Mouse (Mus musculus): ENCODE results near the gene Mcm3ap.

Gene Mcm3ap

DNA sequence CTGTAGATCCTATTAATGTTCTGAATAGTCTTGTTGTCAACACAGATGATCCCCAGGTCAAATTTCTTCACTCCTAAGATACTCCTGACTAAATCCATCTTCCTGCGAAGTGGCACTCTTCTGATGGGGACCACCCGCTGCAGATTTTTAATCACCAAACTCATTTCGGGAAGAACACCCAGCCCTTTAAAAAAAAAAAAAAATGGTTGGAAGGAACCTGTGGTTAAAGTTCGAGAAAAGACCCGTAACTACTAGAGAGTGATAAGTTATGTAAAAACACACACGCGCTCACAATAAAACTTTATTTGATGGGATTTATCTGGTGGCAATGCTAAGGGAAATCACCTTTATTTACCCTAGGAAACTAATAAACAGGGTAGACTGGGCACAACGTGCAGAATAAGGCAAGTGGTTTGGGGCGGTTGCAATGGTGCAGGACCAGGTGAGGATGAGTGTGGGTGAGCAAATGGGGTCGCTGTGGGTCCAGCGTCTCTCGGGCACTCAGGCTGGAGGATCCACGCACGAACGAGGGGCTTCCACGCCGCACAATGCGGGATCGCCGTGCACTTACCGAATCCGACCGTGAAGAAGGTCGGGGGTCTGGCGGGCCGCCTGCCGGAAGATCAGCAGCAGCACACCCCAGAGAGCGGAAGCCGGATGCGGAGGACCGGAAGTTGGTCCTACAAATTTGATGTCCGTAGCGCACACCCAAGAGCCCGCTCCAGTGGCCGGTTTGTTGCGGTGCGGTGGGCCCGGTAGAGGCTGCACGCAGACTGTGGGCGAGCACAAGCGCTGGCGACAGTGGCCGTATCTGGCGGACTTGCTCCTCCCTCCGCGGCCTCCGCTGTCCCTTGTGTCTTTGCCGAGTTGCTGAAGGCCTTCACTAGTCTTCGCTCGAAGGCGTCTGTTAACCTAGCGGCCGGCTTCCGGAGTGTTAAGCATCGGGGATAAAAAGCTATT is at the start of gene Mcm3ap, which contains the start of gene Ybey:
Gene Mcm3ap, plus strand, starts transcription at position 725 of the 960 bp plus-strand sequence.
Gene Ybey, minus strand, starts transcription at position 912 of the 960 bp plus-strand sequence.
- peak; percentile 78 for DNase-seq (ENCODE audit: low read depth, low spot score)

DNA sequence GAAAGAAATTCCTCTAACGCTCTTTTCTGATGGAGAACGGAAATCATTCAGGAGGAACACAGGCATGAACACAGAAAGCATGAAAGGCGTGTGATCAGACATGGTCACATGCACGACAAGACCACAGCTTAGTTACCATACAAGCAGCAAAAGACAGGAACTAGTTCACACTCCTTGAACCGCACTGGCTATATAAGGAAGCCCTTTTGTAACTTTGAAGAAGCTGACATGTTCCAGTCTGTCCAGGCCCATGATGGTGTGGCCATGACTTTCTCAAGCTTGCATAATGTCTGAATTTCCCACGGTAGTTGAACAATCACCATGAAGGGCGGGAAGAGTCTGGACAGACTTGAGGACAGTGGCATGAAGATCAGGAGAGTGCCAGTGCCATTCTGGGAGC is 43.1 kb upstream of the Mcm3ap start:
- DNase-seq (ENCODE audit: low read depth, low spot score): no peak

DNA sequence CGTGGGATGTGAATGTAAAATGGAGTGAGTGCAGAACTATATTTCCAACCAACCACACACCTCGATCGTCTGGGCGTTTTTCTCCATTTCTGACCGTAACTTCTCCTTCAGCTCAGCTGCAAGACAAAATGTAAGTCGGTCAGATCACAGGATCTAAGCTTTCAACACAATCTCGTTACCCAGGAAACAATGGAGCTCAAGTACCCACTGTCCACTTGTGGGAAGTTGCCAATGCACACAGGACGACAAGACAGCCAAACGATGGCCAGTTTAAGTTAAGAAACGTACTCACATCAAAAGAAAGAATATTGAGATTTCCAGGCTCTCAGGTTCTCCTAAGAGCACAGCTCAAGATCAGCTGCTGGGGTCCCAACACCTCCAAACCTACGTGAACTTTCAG is 34.8 kb upstream of the Mcm3ap start:
- no peak for DNase-seq (ENCODE audit: low read depth, low spot score)

DNA sequence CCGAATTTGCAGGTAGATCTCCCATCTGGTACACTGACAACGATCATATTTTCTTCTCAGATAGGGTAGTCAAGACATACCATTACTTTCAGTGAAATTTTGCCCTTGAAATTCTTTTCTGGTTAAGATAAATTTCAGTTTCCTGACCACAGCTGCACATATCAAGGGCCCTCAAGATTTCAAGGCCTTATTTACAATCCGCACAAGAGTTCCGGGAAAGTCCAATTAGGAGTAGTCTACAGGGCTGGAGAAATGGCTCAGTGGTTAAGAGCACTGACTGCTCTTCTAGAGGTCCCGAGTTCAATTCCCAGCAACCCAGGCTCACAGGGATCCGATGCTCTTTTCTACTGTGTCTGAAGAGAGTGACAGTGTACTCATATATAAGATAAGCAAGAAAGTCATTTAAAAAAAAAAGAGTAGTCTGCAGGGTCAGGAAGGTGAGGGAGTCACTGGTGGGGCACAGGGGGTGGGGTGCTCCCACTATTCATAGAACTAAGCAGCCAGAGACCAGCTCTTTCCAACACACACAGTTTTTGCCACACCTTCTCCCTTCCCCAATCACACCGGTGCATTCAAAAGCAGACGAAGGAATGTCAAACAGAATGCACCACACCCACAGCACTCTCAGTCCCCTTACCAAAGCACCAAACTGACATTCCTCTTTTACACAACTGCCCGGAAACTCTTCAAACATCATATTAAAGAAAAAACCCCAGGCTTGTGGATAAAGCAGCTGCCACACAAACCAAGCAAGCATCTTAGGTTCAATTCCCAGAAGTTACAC is 29.4 kb upstream of the Mcm3ap start:
- DNase-seq (ENCODE audit: low read depth, low spot score): no peak

DNA sequence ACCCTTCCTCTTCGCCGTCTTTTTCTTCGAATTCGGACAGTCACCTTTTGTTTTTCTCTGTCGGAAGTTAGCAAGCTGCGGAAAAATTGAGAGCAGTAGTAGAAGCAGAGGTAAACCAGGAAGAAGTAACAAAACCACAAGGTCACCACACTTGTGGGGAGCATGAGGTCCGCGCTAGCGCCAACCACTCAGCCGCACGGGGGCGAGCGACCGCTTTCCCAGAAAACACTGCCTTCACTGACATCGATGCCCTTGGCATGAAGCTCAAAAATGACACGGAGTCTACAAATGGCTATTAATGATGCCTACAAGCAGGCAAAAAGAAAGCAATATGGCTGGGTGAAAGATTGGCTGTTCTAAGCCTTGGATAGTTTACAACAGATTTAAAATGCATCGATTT is 28.4 kb upstream of the Mcm3ap start, which contains the start of gene AC141477.1:
Gene AC141477.1, minus strand, starts transcription at position 164 of the 400 bp plus-strand sequence.
- no peak for DNase-seq (ENCODE audit: low read depth, low spot score)

DNA sequence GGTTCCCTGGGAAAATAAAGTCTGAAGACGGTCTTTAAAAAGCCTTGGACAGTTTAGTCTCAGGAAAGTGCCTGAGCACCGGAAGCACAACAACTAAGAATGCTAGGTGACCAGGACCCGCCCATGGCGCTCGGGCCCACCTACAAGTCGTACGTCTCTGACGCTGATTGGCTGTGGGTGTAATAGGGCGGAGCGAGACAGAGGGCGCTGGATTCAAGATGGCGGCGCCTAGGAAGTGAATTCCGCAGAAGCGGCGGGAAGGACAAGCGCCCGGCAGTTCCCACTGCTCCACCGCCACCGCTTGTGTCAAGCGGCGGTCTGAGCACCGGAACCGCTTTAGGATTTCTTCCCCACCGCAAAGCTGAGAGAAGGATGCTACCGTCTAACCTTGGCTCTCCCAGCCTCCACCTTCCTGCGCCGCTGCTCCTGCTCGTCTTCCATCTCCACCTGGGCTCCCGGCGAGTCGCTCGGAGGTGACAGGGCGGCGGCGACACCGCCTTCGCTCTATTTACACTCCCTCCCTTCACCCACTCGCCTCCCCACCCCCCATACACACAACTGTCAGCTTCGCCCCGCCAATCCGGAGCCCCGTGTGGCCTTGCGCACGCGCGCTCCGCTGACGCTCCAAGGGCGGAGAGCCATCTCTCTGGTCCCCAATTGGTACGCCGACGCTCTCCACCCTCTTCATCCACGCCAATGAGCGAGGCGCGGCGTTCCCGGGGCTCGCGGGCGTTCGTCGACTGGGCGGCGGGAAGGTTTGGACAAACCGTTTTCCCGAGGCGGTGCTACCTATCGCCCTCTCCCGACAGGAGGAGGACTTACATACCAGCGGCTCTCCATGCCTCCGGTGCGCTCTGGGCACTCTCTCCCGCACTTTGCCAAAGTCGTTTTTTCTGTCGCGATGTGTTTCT is 26.3 kb upstream of the Mcm3ap start, which contains the start of gene Pcnt:
Gene Pcnt, minus strand, starts transcription at position 609 of the 911 bp plus-strand sequence.
- DNase-seq (ENCODE audit: low read depth, low spot score): peak; percentile 96

DNA sequence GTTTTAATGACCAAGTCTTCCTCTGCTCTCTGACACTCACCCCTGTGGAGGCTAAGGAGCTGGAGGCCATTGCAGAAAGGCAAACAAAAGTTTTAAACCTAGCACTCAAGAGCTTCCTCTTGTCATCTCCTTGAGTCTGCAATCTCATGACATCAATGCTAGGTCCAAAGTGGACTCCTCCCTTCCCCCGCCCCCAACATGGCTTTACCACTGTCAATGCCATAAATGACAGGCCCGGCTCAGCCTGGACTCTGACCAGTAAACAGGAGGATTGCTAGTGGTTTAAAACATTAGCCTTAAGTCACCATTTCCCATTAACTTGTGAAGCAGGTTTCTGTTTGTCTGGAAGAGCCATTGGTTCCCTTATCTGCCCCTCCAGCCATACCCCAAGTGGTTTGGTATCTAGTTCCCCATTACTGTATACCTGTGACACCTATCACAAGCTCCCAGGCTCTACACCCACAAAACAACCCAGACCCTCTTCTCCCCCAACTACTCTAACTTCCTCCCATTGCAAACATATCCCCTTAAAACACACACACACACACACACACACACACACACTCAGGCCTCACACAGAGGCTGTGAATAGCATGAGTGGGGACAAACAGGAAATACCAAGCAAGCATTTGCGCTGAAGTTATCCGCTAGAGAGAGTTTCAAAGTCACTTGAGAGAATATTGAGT is 22.6 kb upstream of the Mcm3ap start:
- no peak for DNase-seq (ENCODE audit: low read depth, low spot score)

DNA sequence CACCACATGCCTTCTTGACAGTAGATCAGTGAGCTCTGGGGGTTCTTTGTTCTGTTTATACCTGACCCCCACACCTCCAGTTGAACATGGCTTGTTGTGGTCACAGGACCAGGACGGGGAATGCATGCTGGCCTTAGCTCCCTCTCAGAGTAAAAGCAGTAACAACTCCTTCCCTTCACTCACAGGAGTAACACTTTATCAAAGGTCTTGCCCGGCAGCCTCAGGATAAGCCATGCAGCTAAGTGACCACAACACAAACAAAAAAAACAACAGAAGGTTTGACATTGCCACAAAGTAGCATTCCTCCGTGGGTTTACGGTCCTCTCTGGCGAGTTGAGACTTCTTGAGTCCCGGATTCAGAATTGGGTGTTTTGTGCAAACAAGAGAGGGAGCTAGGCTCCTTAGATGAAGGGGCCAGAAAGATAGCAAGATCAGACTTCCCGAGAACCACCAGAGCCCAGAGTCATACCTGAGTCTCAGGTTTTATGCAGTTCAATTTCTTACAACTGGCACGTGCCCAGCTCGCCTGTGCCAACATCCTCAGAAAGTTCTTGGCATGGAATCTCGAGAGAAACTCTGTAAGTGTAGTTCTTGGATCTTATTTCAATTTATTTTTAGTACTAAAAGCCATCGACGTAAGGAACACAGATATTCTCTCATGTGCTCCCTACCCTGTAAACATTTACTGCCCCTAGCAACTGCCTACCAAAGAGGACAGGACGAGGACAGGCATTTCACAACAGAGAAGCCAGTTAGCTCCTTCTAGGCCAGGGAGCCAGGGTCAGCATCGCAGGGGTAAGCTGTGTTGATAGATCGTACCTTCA is 21.1 kb upstream of the Mcm3ap start:
- no peak for DNase-seq (ENCODE audit: low read depth, low spot score)

DNA sequence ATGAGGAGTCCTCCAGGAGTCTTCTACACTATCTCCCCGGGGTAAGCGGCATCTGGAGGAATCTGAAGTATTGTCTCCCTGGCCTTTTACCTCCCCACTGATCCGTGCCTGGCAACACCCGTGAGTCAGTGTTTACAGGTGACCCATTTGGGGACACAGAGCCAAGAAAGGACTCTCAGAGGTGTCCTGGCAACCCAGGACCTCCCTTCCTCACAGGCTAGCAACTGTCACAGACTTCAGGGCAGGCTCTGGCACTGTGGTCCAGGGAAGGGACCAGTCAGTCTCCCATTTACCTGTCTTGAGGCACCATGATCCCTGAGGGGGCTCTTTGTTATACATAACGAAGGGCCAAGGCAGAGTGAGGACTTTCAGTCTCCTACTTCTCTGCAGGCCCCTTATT is 19.9 kb upstream of the Mcm3ap start, which contains the start of gene 2610028H24Rik:
Gene 2610028H24Rik, plus strand, starts transcription at position 231 of the 400 bp plus-strand sequence.
- no peak for DNase-seq (ENCODE audit: low read depth, low spot score)

DNA sequence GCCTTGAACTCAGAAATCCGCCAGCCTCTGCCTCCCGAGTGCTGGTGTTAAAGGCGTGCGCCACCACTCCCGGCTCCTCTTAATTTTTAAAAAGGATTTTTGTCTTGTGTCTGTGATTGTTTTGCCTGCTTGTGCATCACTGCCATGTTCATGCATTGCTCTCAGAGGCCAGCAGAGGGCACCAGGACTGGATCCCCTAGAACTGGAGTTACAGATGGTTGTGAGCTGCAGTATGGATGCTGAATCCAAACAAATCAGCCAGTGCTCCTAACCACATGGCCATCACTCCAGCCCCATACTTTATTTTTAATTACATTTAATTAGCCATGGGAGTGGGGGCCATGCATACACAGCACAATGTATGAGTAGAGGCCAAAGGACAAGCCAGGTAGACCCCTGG is 13.4 kb upstream of the Mcm3ap start:
- DNase-seq (ENCODE audit: low read depth, low spot score): no peak

DNA sequence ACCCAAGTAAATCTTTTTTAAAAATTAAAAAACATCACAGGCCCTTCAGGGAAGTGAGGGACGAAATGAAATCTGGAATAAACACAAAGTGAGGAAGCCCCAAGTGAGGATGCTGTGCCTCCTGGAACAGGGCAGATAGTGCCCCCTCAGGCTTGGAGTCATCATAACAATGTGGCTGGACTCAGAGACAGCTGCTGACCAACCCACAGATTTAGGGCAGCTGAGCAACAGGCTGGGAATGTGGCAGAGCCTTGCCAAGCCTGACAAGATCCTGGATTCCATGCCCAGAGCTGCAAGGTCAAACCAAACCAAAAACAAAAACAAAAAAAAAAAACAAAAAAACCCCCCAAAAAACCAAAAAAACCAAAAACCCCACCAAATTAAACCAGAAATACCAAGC is 7.5 kb upstream of the Mcm3ap start:
- no peak for DNase-seq (ENCODE audit: low read depth, low spot score)

DNA sequence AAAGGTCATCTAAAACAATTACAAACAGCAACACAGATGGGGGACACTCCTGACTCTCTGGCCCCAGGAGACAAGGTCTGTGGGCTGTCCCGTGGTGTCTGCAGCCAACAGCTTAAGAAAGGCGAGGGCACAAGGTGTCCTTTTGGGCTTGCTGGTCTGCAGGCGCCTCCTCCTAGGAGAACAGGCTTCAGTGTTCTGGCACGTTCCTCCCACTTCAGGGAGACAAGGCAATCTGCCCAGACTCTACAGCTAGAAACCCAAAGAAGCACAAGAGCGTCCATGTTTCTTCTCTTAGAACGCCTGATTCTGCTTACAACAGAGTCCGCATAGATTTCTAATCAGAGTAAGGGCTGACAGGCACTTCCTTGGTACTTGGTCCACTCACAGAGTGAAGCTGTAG is 6.4 kb upstream of the Mcm3ap start:
- no peak for DNase-seq (ENCODE audit: low read depth, low spot score)

DNA sequence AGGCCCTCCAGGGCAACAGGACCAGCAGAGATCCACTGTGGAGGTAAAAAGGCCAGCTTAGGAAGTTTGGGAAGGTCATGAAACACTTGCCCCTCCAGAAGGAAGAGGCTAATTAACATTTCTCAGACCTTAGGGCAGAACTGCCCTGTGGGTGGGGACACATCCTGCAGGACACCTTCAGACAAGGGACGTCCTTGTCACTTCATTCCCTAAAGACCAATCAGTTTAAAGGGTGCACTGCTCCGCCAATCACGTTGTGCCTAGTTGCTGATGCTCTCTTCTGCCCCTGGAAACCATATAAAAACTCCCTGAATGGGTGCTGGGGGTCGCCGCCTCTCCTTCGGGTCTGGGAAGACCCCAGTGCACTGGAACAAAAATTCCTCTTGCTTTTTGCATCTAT is 6.0 kb upstream of the Mcm3ap start:
- no peak for DNase-seq (ENCODE audit: low read depth, low spot score)

DNA sequence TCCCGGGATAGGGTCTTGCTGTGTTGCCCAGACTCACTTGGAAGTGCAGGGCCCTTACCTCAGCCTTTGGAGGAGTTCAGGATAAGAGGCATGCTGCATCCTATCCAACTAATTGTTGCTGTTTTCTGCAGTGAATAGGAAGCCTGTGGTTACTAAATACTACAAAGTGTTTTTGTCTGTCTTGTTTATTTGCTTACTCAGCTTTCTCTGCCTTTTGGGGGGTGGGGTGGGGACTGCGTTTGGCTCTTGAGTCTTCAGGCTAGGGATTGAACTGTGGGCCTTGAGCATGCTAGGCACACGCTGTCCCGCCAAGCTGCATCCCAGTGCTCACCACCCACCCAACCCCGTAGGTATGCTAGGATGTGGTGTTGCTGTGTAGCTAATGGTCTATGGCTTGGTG is 5.0 kb downstream of the Mcm3ap start:
- no peak for DNase-seq (ENCODE audit: low read depth, low spot score)

DNA sequence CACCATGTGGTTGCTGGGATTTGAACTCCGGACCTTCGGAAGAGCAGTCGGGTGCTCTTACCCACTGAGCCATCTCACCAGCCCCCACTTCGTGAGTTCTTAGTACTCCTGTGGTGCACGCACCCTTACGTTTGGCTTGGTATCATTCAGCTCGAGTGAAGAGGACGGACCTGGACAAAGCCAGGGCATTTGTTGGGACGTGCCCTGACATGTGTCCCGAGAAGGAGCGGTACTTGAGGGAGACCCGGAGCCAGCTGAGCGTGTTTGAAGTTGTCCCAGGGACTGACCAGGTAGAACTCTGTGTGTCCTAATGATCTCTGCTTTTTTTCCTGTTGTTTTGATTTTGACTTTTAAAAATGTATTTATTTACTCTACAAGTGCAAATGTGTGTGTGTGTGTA is 12.1 kb downstream of the Mcm3ap start:
- DNase-seq (ENCODE audit: low read depth, low spot score): no peak

DNA sequence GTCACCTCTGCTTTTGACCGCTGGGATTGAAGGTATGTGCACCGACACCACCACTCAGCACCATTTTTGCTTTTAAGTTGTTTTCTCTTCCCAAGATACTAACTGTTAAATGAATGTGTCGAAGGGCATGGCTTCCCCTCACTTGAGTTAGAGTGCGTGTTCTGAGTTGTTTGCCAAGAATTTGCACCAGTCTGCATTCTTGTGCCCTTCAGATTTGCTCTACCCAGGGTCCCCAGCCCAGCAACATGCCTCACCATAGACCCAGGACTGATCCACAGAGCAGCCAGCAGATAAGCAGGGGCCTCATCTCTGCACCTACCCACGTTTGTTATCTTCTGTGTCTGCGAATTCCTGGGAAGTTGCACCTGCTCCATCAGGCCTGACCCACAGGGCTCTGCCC is 12.8 kb downstream of the Mcm3ap start:
- DNase-seq (ENCODE audit: low read depth, low spot score): no peak

DNA sequence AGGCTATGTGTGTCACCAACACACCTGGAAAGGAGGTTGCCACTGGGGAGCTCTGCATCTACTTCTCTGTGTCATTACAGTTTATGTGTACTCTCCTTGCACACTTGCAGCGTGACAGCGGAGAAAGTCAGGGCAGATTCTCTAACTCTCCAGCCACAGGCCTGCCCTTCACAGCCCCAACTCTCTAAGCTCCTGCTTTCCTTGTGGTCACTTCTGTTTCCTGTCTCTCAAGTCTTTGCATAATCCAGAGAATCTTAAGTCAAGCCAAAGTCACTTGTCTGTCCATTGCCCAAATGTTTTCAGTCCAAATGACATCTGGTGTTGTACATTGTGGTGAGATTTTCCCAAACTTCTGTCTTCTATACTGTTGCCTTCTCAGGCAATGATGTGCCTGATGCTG is 17.6 kb downstream of the Mcm3ap start:
- DNase-seq (ENCODE audit: low read depth, low spot score): no peak

DNA sequence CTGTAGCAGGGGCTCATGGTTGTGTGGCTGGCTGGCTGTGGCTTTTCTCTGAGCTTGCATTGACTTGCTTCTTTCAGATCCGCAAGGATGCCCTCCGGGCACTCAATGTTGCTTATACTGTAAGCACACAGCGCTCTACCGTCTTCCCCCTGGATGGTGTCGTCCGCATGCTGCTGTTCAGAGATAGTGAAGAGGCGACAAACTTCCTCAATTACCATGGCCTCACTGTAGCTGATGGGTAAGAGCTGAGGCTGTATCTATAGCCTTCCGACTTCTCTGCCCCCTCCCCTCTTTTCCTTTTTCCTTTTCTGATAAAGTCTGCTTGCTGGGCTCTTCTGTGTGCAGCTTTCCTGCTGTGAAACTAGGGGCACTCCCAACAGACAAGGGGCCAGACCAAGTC is 19.5 kb downstream of the Mcm3ap start:
- no peak for DNase-seq (ENCODE audit: low read depth, low spot score)

DNA sequence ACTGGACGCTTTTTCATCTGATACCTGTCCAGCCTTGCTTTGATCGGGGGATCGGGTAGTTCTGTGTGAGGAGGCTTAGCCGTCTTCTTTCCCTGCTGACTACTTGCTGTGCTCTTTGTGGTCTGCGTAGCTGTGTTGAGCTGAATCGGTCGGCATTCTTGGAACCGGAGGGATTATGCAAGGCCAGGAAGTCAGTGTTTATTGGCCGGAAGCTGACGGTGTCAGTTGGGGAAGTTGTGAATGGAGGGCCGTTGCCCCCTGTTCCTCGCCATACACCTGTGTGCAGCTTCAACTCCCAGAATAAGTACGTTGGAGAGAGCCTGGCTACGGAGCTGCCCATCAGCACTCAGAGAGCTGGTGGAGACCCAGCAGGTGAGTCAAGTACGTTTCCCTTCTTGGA is 20.5 kb downstream of the Mcm3ap start:
- DNase-seq (ENCODE audit: low read depth, low spot score): no peak

DNA sequence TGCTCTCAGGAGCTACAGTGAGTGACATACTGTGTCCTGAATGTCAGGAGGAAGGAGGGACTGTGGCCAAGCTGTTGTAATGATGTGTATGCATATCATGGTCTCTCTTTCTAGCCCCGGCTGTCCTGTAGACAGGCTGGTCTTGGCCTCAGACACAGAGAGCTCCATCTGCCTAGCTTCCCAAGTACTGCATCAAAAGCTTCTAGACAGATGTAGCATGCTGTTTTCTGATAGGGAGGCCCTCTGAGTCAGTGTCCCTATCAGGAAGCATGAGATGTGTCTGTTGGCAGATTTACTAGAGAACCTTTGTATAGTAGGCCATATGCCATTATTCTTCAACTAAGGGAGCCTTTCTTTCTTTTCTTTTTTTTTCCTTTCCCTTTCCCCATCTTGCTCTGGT is 24.8 kb downstream of the Mcm3ap start:
- DNase-seq (ENCODE audit: low read depth, low spot score): no peak
